Mouse (Mus musculus) embryonic facial prominence, embryonic 13.5 days (tissue): ENCODE results near the gene Tpr. TPM values are rescaled to one million over a fixed set of nuclear protein-coding genes. Genes with fewer than 3 reads are reported as not detected.
A peak's percentile ranks its signal among the peaks of the same experiment; 100 is the strongest.

ENCODE experiments used
- ATAC-seq: fragments of 200-750 bp; cut with Nextera tagmentation; 2 replicates; pipeline ENCODE4 v1.8.0; 2017; ENCODE audit warnings: low read depth; ENCODE audit not compliant: insufficient number of reproducible peaks, insufficient read depth, low FRiP score, low TSS enrichment
- H3K27ac ChIP-seq: fragments of 300-500 bp; sonication (generic); 2 replicates; pipeline ENCODE4 v1.5.1; 2015; ENCODE audit warnings: moderate library complexity, mild to moderate bottlenecking, inconsistent platforms
- H3K27me3 ChIP-seq: fragments of 300-500 bp; sonication (generic); 2 replicates; pipeline ENCODE4 v1.6.1; 2015; ENCODE audit warnings: mild to moderate bottlenecking, inconsistent platforms
- H3K36me3 ChIP-seq: fragments of 300-500 bp; sonication (generic); 2 replicates; pipeline ENCODE4 v1.6.1; 2015; ENCODE audit warnings: mild to moderate bottlenecking, inconsistent platforms
- H3K4me1 ChIP-seq: fragments of 300-500 bp; sonication (generic); 2 replicates; pipeline ENCODE4 v1.6.1; 2015; ENCODE audit warnings: inconsistent platforms
- H3K4me2 ChIP-seq: fragments of 300-500 bp; sonication (generic); 2 replicates; pipeline ENCODE4 v1.6.1; 2015; ENCODE audit warnings: moderate library complexity, mild to moderate bottlenecking, inconsistent platforms
- H3K4me3 ChIP-seq: fragments of 300-500 bp; sonication (generic); 2 replicates; pipeline ENCODE4 v1.5.1; 2015; ENCODE audit warnings: mild to moderate bottlenecking, inconsistent platforms
- H3K9ac ChIP-seq: fragments of 300-500 bp; sonication (generic); 2 replicates; pipeline ENCODE4 v1.6.1; 2015; ENCODE audit warnings: mild to moderate bottlenecking, inconsistent platforms
- H3K9me3 ChIP-seq: fragments of 300-500 bp; sonication (generic); 2 replicates; pipeline ENCODE4 v1.6.1; 2016; ENCODE audit warnings: inconsistent platforms
- WGBS: fragments of 180-500 bp; shearing (Covaris S2); methylation state at CpG from one replicate; pipeline ENCODE4 v1.1.7; 2015; ENCODE audit warnings: mixed read lengths; 5-methylcytosine and 5-hydroxymethylcytosine counted together
- polyA plus RNA-seq: library from polyadenylated mRNA; unstranded; fragments of >200 nt; fragmentation: Nextera tagmentation; extraction: Ambion mirVana; gene quantifications from 2 replicates; pipeline ENCODE4 v1.2.1, GENCODE M21; 2015

Tpr gene
- polyA plus RNA-seq, result 202 and 207 TPM in 2 replicates

DNA sequence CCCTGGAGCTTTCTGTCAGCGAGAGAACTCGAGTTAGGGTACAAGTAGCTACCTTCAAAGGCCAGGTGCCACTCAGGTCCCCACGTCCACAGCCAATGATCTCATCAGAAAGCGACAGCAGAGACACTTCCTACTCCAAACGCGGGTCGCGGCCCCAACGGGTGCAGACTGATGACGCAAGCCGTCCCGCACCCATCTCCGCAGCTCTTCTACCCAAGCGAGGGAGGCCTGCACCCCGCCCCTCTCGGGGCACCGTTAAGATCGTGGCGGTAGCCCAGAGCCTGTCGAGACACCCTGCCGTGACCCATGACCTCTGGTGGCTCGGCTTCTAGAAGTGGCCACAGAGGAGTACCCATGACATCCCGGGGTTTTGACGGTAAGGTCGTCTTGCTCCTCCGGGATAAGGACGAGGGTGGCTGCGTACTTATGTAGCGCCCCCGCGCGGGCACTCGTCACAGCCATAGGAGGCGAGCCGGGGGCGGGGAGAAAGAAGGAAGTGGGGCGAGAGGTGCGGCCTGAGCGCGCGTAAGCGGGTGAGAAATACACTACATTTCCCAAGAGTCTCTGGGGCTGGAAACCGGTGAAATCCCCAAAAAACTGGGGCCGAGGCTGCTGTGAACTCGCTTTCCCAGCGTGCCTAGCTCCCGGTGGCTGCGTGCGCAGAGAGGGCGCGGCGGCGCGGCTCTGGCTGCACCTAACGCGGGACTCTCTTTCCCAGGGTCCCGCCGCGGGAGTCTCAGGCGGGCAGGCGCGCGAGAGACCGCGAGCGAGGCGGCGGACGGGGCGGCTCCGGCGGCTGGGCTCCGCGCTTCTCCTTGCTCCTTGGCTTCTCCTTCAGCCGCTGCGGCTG, at the start of gene Tpr, which contains the start of gene Odr4:
Tpr (plus strand) TSS at position 201 of the 850 bp plus-strand sequence.
Odr4 (minus strand) TSS at position 443 of the 850 bp plus-strand sequence.
- H3K9me3 ChIP-seq, result no peaks in the 10 kb centered on the region
- peaks cover 40% of the 10 kb centered on the region for H3K36me3 ChIP-seq
- H3K4me1 ChIP-seq, result peaks cover 8% of the 10 kb centered on the region
- peak; percentile 98 for ATAC-seq
- H3K4me3 ChIP-seq, result peak within 1 kb of the TSS; percentile 81
- under 1% methylated on average over 76 of the region's 76 CpGs for WGBS
- no peaks in the 10 kb centered on the region for H3K27me3 ChIP-seq
- peak within 1 kb of the TSS; percentile 94 for H3K27ac ChIP-seq
- peak within 1 kb of the TSS; percentile 87 for H3K9ac ChIP-seq
- H3K4me2 ChIP-seq, result peak within 1 kb of the TSS; percentile 64

DNA sequence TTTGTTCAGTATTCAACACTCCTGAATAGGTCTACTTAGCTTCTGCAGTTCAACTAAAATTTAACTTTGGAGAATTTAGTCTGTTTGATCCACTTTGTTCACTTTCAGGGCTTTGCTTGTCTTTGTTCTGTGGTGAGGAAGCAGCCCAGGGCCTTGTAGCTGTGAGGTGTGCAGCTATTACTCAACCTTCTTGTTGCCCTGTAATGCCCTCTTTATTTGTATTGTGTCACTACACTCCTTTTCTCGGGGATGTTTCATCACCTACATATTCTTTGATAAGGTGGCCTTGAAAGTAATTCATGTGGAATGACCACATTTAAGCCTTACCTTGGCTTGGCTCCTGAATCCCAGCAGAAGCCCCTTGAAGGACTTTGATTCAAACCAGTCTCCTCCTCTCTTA, 31.8 kb upstream of the Tpr start:
- WGBS, result 95% methylated on average over 1 of the region's 1 CpGs
- no peaks in the 10 kb centered on the region for H3K4me1 ChIP-seq
- H3K9ac ChIP-seq, result no peak overlapping the region
- ATAC-seq, result no peak
- H3K27me3 ChIP-seq, result no peaks in the 10 kb centered on the region
- H3K4me3 ChIP-seq, result no peak overlapping the region
- peaks cover 33% of the 10 kb centered on the region for H3K36me3 ChIP-seq
- H3K4me2 ChIP-seq, result no peak overlapping the region
- no peak overlapping the region for H3K27ac ChIP-seq
- H3K9me3 ChIP-seq, result no peaks in the 10 kb centered on the region

DNA sequence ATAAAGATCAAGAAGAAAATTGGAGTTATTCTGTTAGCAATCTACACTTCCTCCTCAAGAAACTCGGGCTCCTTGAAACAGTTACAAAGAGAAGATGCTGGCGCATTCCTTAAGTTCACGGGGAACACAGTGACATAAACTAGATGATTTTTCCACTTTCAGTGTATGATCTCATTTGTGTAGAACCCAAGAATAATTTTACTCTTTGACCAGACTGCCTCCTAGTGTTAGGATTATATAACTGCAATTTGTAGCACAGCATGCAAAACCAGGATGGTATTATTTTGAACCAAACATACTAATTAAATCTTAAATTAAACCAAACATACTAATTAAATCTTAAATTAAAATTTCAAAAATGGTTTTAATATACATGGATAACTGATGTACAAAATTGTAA, 19.7 kb upstream of the Tpr start:
- Histone ChIP-seq H3K9ac (no peak overlapping the region), H3K27ac (no peak overlapping the region), H3K4me3 (no peak overlapping the region), H3K4me1 (no peaks in the 10 kb centered on the region), H3K36me3 (peaks cover 25% of the 10 kb centered on the region), H3K27me3 (no peaks in the 10 kb centered on the region), H3K4me2 (no peak overlapping the region), H3K9me3 (no peaks in the 10 kb centered on the region)
- 77% methylated on average over 3 of the region's 3 CpGs for WGBS
- no peak for ATAC-seq

DNA sequence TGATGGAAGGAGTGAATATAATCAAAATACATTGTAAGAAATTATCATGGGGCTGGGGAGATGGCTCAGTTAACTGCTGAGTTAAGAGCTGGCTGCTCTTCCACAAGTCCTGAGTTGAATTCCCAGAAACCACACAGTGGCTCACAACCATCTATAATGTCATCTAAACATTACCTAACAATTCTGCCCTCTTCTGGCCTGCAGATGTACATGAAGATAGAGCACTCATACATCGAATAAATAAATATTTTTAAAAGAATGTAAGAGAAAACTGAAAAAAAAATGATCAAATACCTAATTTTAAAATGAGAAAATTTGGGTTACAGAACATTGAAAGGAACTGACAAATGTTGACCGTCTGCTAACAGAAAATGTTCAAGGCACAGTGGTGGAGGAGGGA, 18.4 kb upstream of the Tpr start:
- Histone ChIP-seq H3K9ac (no peak overlapping the region), H3K4me2 (no peak overlapping the region), H3K27me3 (no peaks in the 10 kb centered on the region), H3K9me3 (no peaks in the 10 kb centered on the region), H3K4me3 (no peak overlapping the region), H3K36me3 (peaks cover 28% of the 10 kb centered on the region), H3K4me1 (no peaks in the 10 kb centered on the region), H3K27ac (no peak overlapping the region)
- 83% methylated on average over 2 of the region's 2 CpGs for WGBS
- no peak for ATAC-seq

DNA sequence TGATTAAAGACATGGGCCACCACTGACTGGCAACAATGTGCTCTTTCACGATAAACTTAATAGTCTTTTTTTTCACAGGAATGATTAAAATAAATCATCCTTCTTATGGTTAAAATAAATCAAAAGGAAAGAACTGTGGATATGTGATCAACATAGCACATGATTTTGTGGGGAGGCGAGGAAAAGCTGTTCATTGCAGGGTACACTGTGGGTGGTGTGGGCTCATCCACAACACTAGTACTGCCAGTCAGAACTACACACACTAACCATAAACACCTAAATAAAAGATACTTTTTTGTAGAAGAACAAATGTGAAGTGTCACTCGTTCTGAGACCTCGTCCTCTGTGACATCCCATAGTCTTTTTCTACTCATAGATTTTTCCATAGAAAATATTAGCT, 8.5 kb upstream of the Tpr start:
- 95% methylated on average over 4 of the region's 4 CpGs for WGBS
- H3K9ac ChIP-seq, result no peak overlapping the region

DNA sequence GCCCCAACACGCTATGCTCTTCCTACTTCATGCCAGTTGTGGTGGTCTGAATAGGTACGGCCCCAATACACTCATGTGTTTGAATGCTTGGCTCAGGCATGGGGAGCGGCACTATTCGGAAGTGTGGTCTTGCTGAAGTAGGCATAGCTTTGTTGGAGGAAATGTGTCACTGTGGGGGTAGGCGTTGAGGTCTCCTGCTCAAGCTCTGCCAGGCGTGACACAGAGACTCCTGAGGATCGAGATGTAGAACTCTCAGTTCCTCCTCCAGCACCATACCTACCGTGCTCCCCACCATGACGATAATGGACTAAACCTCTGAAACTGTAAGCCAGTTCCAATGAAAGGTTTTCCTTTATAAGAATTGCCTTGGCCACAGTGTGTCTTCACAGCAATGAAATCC, 5.1 kb upstream of the Tpr start:
- H3K4me3 ChIP-seq, result no peak overlapping the region
- no peak overlapping the region for H3K9ac ChIP-seq
- H3K27me3 ChIP-seq, result no peaks in the 10 kb centered on the region
- H3K4me1 ChIP-seq, result peaks cover 4% of the 10 kb centered on the region
- peaks cover 45% of the 10 kb centered on the region for H3K36me3 ChIP-seq
- no peak overlapping the region for H3K4me2 ChIP-seq
- 95% methylated on average over 9 of the region's 9 CpGs for WGBS
- no peak for ATAC-seq
- H3K27ac ChIP-seq, result no peak overlapping the region
- no peaks in the 10 kb centered on the region for H3K9me3 ChIP-seq

More for the DNA sequence above, 8.5 kb upstream of the Tpr start:
- Histone ChIP-seq H3K27me3 (no peaks in the 10 kb centered on the region), H3K27ac (no peak overlapping the region), H3K4me1 (no peaks in the 10 kb centered on the region), H3K9me3 (no peaks in the 10 kb centered on the region), H3K36me3 (peaks cover 54% of the 10 kb centered on the region), H3K4me3 (no peak overlapping the region), H3K4me2 (no peak overlapping the region)
- ATAC-seq, result no peak

DNA sequence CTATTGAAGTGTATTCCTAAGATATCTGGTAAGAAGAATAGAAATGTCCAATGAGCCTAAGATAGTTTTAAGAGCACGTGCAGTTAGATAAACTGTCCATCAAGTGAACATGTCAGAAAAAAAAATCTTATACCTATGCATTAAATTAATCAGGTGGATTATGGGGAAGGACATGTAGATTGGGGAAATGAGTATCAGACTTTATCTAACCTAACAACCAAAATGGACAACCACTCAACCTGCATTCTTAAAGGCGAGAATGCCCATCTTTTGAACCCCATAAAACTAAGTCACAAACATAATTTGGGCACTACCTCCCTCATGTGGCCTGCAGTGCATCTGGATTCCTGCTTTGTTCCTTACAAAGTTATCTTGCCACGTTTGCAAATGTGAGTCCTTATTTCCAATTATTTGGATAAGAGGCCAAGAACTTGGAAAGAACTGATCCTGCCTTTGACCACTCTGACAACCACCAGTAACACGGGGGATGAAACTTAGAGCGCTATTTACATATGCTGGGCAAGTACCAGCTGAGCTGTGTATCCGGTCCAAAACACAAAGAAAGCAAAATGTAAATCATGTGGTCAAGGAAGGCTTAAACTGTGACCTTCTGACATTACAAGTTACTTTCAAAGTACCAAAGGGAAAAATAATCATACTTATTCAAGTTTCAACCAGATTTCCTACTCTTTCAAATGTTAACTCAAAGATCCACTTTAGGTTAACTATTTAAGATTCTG, 3.1 kb upstream of the Tpr start:
- H3K36me3 ChIP-seq, result peaks cover 32% of the 10 kb centered on the region
- no peaks in the 10 kb centered on the region for H3K27me3 ChIP-seq
- H3K4me1 ChIP-seq, result peaks cover 4% of the 10 kb centered on the region
- H3K27ac ChIP-seq, result no peak overlapping the region
- H3K4me3 ChIP-seq, result no peak overlapping the region
- no peak overlapping the region for H3K9ac ChIP-seq
- H3K9me3 ChIP-seq, result no peaks in the 10 kb centered on the region
- ATAC-seq, result no peak
- H3K4me2 ChIP-seq, result no peak overlapping the region
- 93% methylated on average over 6 of the region's 6 CpGs for WGBS

DNA sequence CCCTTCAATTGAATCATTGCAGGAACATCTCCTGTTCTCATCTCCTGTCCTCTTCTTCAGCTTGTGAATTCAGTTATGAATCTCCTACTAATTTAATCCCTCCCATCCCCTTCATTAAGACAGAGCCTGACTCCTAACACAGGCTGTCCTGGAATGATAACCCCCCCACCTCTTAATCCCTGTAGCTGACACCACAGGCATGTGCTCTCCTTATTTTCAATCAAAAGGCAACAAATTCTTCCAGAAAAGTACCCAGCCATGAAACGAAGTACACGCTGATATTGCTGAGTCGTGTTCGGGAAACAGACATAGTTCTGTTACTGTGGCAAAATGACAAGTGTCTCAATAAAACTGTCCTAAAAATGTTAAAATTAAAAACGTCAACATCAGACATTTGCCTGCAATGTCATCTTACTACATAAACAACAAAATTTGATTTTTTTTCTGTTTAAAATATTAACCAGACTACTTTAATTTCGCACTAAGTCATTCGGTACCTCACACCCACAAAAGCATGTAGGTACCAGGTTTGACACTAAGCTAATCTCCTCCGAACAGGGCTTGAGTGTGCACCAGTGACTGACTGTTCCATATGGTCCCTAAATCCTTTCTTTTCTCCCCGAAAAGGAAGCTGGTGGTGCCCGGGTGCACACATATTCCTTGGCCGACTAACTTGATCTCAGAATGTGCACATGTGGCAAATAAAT, 554 bp upstream of the Tpr start:
- 24% methylated on average over 11 of the region's 11 CpGs for WGBS
- peak overlapping the region; percentile 81 for H3K4me3 ChIP-seq
- ATAC-seq, result peak; percentile 6; the same call in 1 of the 2 replicates
- peaks cover 8% of the 10 kb centered on the region for H3K4me1 ChIP-seq
- H3K36me3 ChIP-seq, result peaks cover 39% of the 10 kb centered on the region
- no peaks in the 10 kb centered on the region for H3K27me3 ChIP-seq
- no peaks in the 10 kb centered on the region for H3K9me3 ChIP-seq
- peak overlapping the region; percentile 94 for H3K27ac ChIP-seq
- H3K4me2 ChIP-seq, result peak overlapping the region; percentile 63
- H3K9ac ChIP-seq, result peak overlapping the region; percentile 78

DNA sequence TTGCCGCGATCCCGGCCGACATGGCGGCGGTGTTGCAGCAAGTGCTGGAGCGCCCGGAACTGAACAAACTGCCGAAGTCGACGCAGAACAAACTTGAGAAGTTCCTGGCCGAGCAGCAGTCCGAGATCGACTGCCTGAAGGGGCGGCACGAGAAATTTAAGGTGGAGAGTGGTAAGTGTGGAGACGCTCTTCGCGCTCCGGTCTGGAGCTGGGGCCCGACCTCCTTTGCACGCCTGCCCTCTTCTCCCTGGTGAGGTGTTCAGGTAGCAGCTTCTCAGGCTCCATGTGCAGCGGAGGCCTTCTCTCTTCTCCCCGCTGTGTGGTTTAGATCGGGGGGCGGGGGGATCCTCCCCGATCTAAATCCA, 832 bp downstream of the Tpr start:
- Histone ChIP-seq H3K4me3 (peak overlapping the region; percentile 81), H3K36me3 (peaks cover 35% of the 10 kb centered on the region), H3K4me1 (peaks cover 8% of the 10 kb centered on the region), H3K4me2 (peak overlapping the region; percentile 64), H3K9ac (peak overlapping the region; percentile 87), H3K27me3 (no peaks in the 10 kb centered on the region), H3K9me3 (no peaks in the 10 kb centered on the region), H3K27ac (peak overlapping the region; percentile 94)
- 0% methylated on average over 27 of the region's 27 CpGs for WGBS
- peak; percentile 57 for ATAC-seq

DNA sequence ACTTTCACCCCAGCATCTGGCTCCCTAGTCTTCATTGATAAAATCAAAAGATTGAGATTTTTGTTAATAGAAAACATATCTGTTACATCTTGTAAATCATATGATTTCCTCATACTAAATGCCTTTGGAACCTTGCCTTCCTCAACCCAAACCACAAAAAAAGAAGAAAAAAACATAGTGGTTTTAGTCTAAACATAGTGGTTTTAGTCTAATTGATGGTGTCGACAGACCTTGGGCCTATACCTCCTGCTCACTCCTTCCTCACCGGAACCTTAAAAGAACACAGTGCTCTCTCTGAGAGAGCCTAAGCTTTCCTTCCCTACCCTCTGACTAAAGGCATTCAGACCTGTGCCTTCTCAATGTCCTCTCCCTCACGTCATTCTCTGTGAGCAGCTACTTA, 3.4 kb downstream of the Tpr start:
- H3K9me3 ChIP-seq, result no peaks in the 10 kb centered on the region
- H3K4me2 ChIP-seq, result no peak overlapping the region
- no peak overlapping the region for H3K9ac ChIP-seq
- H3K36me3 ChIP-seq, result peaks cover 43% of the 10 kb centered on the region
- no peak overlapping the region for H3K27ac ChIP-seq
- no peak for ATAC-seq
- H3K4me1 ChIP-seq, result peaks cover 8% of the 10 kb centered on the region
- no peak overlapping the region for H3K4me3 ChIP-seq
- 73% methylated on average over 3 of the region's 3 CpGs for WGBS
- no peaks in the 10 kb centered on the region for H3K27me3 ChIP-seq

DNA sequence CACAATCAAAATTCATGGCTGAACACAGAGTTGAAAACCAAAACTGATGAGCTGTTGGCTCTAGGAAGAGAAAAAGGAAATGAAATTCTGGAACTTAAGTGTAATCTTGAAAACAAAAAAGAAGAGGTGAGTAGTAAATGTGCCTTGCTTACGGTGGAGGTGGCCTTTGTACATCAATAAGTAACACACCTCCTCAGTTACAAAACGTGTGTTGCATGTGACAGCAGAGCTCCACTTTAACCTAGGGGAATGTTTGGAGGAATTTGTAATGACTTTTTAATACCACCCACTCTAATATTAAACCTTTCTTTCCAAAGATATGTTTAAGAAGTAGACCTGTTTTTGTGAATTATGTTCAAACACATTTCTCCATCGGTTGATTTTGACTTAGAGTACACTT, 11.3 kb downstream of the Tpr start:
- Histone ChIP-seq H3K27ac (no peak overlapping the region), H3K4me2 (no peak overlapping the region), H3K9me3 (no peaks in the 10 kb centered on the region), H3K9ac (no peak overlapping the region), H3K4me1 (no peaks in the 10 kb centered on the region), H3K36me3 (peaks cover 66% of the 10 kb centered on the region), H3K27me3 (no peaks in the 10 kb centered on the region), H3K4me3 (no peak overlapping the region)
- ATAC-seq, result no peak
- 90% methylated on average over 3 of the region's 3 CpGs for WGBS
